Mouse (Mus musculus) gastrocnemius, postnatal 36 days (tissue): ENCODE data around the gene Mnx1. TPM values are rescaled to one million over a fixed set of nuclear protein-coding genes. Genes with fewer than 3 reads are reported as not detected.
"Not testable (repeated sequence)": the region's sequence is repeated elsewhere in the genome, so short reads cannot be mapped to it uniquely, and the experiment has no call there.

Experiments
- DNase-seq, 2 experiments: peaks; one replicate each; pipeline ENCODE4 v3.0.0; 2022
- intact Hi-C: fragments of 180-260 bp; cut with DNase I; formaldehyde crosslinking; loops from one replicate; pipeline ENCODE4 v1.15.1; 2025
- total RNA-seq, 2 experiments: library from RNA; stranded (reverse); gene quantifications; 2 replicates each; pipeline ENCODE4 v1.2.3; 2021

The Mnx1 gene
- total RNA-seq, 2 experiments from 2014 or later = not detected

DNA sequence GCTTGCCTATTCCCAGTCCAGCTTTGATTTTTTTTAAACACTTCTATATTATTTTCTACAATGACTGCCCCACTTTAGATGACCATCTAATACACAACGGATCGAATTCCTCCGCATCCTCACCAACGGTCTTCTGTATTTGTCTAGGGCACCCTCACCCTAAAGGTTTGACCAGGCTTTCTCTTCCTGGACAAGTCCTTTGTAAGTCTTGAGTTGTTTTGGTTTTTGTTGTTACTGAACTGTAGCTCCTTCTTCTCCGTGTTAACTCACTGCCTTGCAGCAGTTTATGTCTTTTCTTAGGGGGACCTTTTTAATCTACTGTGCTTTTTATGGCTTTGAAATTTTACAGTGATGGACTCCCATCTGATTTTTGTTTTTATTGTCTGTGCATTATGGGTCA is 8.0 kb downstream of the Mnx1 start:
- intact Hi-C loops = no loop called here
- DNase-seq = no peak

DNA sequence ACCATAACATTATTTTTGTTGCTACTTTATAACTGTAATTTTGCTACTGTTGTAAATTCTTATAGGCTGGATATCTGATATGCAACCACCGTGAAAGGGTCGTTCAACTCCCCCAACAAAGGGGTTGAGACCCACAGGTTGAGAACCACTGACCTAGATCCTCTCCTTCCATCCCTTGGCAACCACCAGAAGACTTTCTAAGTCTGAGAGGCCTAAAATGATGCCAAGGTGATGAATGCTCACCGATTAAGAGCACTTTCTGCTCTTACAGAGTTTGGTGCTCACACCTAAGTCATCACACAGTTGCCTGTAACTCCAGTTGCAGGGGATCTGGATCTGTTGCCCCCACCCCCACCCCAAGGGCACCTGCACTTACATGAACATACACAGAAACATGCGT is 8.8 kb downstream of the Mnx1 start:
- DNase-seq = no peak
- intact Hi-C loops = no loop called here

DNA sequence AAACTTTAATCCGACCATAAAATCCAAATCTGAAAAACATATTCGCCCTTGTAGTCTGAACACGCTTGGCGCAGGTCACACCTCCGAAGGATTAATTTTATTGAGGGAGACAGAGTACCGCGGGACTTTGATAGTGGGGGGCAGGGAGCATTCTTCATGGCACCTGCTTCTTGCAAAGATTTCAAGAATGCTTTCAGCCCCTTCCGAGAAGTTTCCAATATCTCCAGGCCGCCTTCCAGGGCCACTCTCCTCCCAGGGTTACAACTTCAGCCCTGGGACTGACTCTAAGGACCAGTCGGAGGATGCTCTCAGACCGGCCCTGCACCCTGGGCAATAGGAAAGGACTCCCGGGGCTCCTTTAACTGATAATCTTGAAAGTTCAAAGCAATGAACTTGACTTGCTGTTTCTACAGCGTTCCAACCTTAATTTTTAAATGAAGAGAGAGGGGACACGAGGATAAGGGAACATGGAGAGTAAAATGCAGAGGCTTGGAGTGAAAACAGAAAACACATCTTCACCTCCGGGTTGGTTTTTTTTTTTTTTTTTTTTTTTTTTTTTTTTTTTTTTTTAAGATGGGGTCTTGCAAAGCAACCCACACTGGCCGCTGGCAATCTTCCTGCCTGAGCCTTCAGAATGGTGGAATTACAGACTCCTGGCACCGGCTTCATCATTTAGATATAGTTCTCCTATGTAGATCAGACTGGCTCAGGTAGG is 9.8 kb downstream of the Mnx1 start:
- DNase-seq = no peak
- intact Hi-C loops = no loop called here

GRCm38 (mm10) chr5:29467489-29468350 is 10.6 kb downstream of the Mnx1 start:
- intact Hi-C loops = no loop called here

DNA sequence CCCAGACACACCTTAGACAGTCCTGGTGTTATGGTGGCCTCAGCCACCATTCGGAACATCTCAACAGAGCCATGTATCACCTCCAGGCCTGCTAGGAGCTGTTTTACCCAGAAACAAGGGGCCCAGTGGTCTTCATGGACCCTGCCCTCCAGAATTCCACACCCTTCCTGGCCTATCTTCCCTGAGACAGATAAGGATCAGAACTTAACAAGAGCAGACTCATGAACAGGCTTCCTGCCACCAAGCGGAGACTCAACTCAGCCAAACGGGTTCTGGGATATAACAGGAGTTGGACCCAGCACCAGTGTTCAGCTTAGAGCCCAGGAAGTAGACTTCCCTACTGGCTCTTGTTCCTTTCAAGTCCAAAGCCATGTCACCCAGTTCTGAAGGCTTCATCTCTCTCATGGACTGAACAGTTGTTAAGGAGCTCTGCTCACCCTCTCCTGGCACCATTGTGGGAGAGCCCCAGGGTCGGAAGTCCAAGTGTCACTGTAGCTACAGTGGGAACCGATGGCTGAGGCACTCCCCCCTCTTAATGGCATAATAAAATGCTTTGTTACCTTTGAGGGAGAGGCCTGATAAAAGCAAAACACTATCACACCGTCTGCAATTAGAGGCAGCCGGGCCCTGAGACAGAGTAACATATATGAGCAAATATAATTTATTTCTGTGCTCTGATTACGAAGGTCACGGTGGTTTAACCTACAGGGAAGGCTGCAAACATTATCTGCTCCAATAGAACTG is 15.2 kb downstream of the Mnx1 start:
- DNase-seq = no peak
- intact Hi-C loops = no loop called here

More at GRCm38 (mm10) chr5:29467489-29468350, 10.6 kb downstream of the Mnx1 start:
- DNase-seq = no peak

GRCm38 (mm10) chr5:29456895-29457656 is 21.2 kb downstream of the Mnx1 start:
- DNase-seq = no peak
- intact Hi-C loops = no loop called here

- intact Hi-C loops = no loop called here
- no peak for DNase-seq
Measured at GRCm38 (mm10) chr5:29452352-29452751, 25.9 kb downstream of the Mnx1 start.

DNA sequence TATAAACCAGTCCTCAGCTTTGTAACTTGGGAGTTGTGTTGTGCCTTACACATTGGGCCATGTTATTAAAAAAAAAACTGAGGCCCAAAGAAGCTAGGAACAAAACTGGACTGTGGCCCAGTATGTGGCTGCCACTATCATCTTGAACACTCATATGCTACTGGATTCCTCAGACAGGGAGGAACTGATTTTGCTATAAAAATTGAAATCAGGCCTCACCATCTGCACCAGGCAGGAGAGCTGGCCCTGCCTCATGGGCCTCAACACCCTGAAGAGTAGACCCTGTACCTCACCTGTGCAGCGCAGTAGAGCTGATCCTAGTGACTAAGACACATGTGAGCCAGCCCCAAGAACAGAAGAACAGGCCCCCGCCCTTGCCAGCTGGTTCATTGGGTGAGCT is 33.0 kb downstream of the Mnx1 start:
- DNase-seq = no peak
- intact Hi-C loops = no loop called here

DNA sequence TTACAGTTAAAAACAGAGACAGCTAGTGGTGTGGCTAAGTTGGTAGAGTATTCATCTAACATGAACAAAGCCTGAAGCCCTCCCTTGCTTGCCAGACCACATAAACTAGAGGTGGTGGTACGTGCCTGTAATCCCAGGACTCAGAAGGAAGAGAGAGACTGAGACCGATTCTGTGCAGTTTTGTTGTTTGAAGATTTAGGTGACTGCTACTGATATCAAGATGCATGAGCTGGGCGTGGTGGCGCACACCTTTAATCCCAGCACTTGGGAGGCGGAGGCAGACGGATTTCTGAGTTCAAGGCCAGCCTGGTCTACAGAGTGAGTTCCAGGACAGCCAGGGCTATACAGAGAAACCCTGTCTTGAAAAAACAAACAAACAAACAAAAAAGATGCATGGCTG is 41.5 kb downstream of the Mnx1 start:
- intact Hi-C loops, DNase-seq: not testable (repeated sequence)

GRCm38 (mm10) chr5:29435491-29435890 is 42.8 kb downstream of the Mnx1 start:
- DNase-seq = no peak
- intact Hi-C loops = no loop called here

DNA sequence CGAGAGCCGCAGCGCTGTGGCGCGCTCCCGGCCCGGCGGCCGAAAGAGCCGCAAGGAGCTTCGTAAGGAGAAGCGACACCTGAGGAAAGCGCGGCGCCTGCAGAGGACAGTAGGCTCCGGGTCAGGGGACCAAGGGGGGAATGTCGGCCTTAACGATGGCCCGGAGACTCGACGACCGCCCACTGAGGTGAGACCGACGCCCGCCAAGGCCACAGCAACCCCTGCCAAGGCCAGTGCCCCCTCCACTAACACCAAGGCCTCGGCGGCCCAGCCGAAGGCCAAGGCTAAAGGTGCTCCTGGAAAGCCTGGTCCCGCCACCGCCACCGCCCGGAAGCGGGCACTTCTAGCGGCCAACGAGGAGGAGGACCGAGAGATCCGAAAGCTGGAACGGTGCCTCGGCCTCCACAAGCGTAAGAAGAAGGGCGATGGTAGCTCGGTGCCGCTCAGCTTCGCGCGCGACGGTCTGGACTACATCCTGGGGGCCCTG is 43.4 kb downstream of the Mnx1 start:
- DNase-seq = peak; percentile 7 to 21
- intact Hi-C loops = no loop called here

DNA sequence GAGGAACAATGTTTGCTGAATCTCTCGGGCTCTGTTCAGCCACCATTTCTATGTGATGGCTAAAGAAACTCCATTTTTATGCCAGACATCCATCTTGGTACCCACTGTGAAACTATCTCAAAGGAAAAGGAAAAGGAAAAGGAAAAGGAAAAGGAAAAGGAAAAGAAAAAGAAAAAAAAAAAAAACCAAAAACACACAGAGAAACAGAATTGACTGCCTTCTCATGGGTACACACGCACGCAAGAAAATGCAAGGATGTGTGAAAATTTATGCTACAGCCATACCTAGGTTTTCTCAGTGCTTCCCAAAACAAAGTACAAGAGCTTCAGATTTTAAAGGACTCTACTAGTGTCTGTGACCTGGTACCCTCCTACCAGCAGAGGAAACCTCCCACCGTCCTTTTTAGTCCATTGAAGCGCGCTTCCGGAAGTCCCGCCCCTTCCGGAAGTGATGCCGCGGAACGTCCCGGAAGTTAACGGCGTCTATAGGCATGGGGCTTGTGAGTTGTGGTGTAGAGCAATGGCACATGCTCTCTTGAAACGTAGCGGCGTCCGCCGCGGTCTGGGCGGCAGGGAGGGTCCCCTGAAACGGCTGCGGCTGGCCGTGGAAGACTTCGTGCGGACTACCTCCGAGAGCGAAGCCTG is 43.9 kb downstream of the Mnx1 start, which contains the start of gene Nom1:
Nom1 (plus strand) TSS at position 437 of the 644 bp plus-strand sequence.
- intact Hi-C loops = no loop called here
- DNase-seq = peak; percentile 83 to 86

GRCm38 (mm10) chr5:29423330-29423729 is 54.9 kb downstream of the Mnx1 start:
- DNase-seq, intact Hi-C loops: not testable (repeated sequence)

Other genes with a start within 250 kb of the Mnx1 start
- gene Lmbr1, start 100.1 kb downstream of the Mnx1 start, total RNA-seq = 1 to 10 TPM; 9.8 to 9.9 TPM
- 10 to 100 TPM in 1 of 2 experiments, 1 to 10 TPM in 1; 8.9 to 10.4 TPM for gene Nom1, start 43.8 kb downstream of the Mnx1 start, total RNA-seq
- gene Ube3c, start 90.8 kb upstream of the Mnx1 start, total RNA-seq = 10 to 100 TPM; 34.7 to 34.9 TPM